Mouse (Mus musculus) gastrocnemius, postnatal 14 days (tissue): ENCODE data around the gene Phgr1. TPM values are rescaled to one million over a fixed set of nuclear protein-coding genes. Genes with fewer than 3 reads are reported as not detected.
A peak's percentile ranks its signal among the peaks of the same experiment; 100 is the strongest.

Experiments used
- DNase-seq: peaks from one replicate; pipeline ENCODE4 v3.0.0; 2021; ENCODE audit warnings: mixed read lengths
- intact Hi-C: fragments of 180-260 bp; cut with DNase I; formaldehyde crosslinking; loops from one replicate; pipeline ENCODE4 v1.15.1; 2025; ENCODE audit warnings: low total_unique reads
- total RNA-seq, 2 experiments: library from RNA; stranded (reverse); gene quantifications; 2 replicates each; pipeline ENCODE4 v1.2.3; 2021

Gene Phgr1
- total RNA-seq, 2 experiments from 2014 or later, result not detected

DNA sequence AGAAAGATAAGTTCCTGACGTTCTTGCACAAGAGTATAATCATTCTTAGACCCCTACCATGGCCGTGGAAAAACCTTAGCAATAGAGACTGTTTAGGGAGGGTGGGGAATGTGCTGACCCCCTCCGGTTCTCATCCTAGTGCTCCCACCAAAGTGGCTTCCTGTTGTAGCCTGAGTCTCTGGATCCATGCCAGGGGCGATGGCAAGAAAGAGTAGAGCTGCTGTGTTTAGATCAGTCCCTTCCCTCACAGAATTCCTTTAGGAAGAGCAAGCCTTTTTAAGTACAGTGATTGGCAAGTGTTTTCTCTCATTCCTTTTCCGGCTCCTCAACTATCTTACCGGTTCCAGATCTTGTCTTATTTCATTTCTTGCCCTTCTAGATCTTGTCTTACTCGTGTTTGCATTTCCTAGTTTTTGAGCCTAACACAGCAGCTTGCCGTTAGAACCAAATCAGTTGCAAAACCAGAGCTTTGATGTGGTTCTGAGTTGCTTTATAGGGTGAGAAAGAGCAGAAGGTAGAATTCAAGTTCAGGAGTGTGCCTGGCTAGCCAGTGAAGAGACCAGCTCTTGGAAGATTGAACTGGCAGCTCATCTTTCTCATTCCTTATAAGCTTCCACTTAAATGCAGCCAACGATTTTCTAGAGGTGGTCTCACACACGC is 25.1 kb upstream of the Phgr1 start:
- DNase-seq, result no peak
- intact Hi-C loops, result no loop called here

GRCm38 (mm10) chr2:118749341-118749884 is 23.2 kb upstream of the Phgr1 start:
- no peak for DNase-seq
- intact Hi-C loops, result no loop called here

- DNase-seq, result no peak
- intact Hi-C loops, result no loop called here
Measured at GRCm38 (mm10) chr2:118750476-118750875, 22.1 kb upstream of the Phgr1 start.

GRCm38 (mm10) chr2:118751896-118752791 is 20.4 kb upstream of the Phgr1 start:
- intact Hi-C loops, result no loop called here
- no peak for DNase-seq

- intact Hi-C loops, result no loop called here
Measured at GRCm38 (mm10) chr2:118752792-118753108, 19.8 kb upstream of the Phgr1 start.

GRCm38 (mm10) chr2:118754143-118754542 is 18.4 kb upstream of the Phgr1 start:
- intact Hi-C loops, result no loop called here
- DNase-seq, result no peak

More at GRCm38 (mm10) chr2:118752792-118753108, 19.8 kb upstream of the Phgr1 start:
- no peak for DNase-seq

- intact Hi-C loops, result no loop called here
- DNase-seq, result no peak
Measured at GRCm38 (mm10) chr2:118755407-118755806, 17.2 kb upstream of the Phgr1 start.

DNA sequence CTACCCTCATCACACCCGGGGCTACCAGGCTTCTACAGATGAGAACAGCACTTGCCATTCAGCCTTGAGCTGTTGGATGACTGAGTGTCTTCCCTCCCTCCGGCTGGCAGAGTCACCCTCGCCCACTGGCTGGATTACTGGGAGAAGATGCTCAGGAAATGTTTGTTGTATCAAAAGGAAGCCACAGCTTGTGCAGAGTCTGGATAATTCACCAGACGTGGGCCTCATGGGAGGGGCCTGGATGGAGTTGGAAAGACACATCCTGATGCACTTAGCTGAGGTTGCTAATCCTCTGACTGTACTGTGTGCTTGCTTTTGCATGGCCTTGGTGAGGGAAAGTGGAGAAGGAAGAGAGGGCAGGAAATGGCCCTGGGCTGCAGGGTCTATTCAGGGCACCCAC is 16.5 kb upstream of the Phgr1 start:
- intact Hi-C loops, result no loop called here
- DNase-seq, result no peak

DNA sequence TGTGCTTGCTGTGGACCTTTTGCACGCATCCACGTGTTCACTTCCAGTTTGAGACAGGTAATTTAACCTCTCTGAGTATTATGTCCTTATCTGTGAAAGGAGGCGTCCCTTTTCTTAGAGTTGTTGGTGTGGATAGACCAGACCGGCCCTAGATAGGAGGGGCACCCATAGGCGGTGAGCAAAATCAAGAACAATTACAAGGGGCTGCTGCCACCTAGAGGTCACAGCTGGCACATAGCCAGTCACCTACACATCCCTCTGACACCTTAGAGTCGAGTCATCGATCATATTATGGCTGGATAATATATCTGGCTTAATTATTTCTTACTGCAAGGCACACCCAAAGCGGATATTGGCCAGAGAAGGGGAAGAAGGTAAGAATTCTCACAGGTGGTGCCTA is 12.7 kb upstream of the Phgr1 start:
- no peak for DNase-seq
- intact Hi-C loops, result no loop called here

- intact Hi-C loops, result no loop called here
- DNase-seq, result no peak
Measured at GRCm38 (mm10) chr2:118760311-118761025, 12.1 kb upstream of the Phgr1 start.

DNA sequence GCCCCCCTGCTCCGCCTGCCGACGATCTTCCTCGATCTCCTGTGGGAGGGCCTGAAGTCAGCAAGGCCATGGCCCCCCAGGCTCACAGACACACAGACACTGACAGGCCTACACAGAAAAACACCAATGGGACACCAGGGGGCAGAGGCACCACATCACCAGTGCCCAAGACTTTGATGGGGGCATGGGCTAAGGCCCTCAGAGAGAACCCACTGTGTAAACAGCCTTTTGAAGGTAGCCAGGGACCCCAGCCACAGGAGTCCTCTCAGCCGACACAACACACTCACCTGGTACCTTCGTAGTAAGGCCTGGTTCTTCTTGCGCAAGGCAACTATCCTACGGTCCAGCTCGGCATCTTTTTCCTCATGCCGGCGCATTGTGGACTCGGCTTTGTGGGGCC is 11.2 kb upstream of the Phgr1 start:
- intact Hi-C loops, result no loop called here
- no peak for DNase-seq

DNA sequence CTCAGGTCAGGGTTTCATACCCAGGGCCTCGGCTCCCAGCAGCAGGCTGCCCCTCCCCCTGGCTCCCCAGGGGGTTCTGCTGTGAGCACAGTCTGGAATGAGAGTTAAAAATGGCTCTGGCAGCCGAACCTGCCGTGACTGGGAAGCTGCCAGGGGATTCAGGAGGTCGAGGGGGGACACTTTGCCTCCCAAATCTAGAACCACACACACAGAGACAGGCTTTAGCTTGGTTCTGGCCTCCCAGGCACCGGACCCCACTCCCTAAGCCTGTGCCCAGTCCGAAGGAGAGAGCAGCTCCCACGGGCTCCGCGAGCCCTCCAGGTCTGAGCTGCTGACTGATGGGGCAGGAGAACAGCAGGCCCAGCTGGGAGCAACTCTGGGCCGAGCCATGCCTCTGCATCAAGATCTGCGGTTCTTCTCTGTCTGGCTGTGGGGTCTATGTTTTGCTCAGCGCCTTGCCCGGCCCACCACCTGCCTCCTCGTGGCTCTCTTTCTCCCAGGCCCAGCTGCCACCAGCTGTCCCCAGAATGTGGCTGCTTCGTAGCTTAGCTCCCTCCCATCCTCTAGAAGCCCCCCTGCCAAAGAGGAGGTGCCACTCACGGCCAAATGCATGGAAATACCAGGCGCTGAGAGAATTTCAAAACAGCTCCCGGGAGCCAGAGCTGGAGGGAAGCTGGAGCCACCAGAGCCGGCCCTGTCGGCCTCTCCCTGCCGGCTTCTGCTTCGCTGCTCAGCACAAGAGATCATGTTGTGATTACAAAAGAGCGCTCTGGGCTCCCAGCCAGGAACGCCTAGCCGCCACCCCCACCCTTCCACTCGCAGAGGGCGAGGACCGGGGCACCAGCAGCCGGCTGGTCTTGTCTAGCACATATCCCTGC is 10.4 kb upstream of the Phgr1 start, which contains the start of gene Ccdc9b:
Gene Ccdc9b (minus strand): TSS at position 756 of the 878 bp plus-strand sequence.
- peak; percentile 92 for DNase-seq
- intact Hi-C loops, result no loop called here

- no peak for DNase-seq
- intact Hi-C loops, result no loop called here
Measured at GRCm38 (mm10) chr2:118762784-118763148, 9.8 kb upstream of the Phgr1 start.

DNA sequence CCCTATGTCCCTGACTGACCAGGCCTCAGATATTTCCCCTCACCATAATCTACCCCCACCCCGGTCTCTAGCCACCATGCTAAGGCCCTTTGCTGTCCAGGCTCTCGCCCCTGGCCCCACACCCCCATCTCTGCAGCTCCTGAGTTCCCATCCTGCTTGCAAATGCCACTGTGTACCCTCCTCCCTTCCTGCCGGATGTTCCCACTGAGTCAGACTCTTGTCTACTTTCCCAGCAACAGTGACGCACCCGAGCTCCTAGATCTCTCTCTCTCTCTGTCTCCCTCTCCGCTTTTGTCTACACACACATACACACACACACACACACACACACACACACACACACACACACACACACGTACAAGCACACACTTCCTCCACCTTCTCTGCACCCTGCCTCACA is 9.1 kb upstream of the Phgr1 start:
- no peak for DNase-seq
- intact Hi-C loops, result no loop called here

GRCm38 (mm10) chr2:118764094-118764831 is 8.3 kb upstream of the Phgr1 start:
- intact Hi-C loops, result no loop called here
- DNase-seq, result no peak

DNA sequence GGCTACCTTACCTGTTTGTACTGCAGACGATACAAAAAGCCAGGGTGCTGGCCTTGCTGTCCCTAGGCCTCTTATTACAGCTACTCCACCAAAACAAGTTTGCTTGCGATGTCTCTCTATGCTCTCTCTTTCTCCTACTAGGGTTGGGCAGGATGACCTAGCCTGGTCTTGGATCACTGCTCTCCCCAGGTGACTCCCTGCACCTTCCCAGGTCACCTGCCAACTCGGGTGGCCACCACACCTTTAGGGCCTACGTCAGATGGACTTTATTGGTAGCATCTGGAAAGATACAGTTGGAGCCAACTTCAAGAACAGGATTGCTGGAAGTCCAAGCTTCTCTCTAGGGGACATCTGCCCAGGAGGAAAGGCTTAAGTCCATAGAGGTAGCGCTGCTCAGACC is 7.7 kb upstream of the Phgr1 start:
- no peak for DNase-seq
- intact Hi-C loops, result no loop called here

GRCm38 (mm10) chr2:118766041-118767033 is 6.2 kb upstream of the Phgr1 start:
- intact Hi-C loops, result no loop called here
- DNase-seq, result no peak
